Mouse (Mus musculus): ENCODE results near the gene Por. TPM values are rescaled to one million over a fixed set of nuclear protein-coding genes. Genes with fewer than 3 reads are reported as not detected.

The Por gene
- polyA plus RNA-seq, 1 experiment from 2014 or later, result 86.0 TPM

GRCm38 (mm10) chr5:135763526-135763925 is 93.7 kb downstream of the Por start:
- no peaks in the 10 kb centered on the region for H3K4me1 ChIP-seq (replicated peaks)
- H3K27ac ChIP-seq, result no peak overlapping the region
- H3K4me3 ChIP-seq (replicated peaks), result no peak overlapping the region
- no peaks in the 10 kb centered on the region for H3K27me3 ChIP-seq (replicated peaks)
- no peaks in the 10 kb centered on the region for H3K9me3 ChIP-seq
- ATAC-seq, result 0 out of 2 replicates have a peak, but pooled peaks have one; percentile 62
- no peak overlapping the region for H3K9ac ChIP-seq
- WGBS, result 2% methylated on average over 7 of the region's 7 CpGs
- H3K36me3 ChIP-seq, result no peaks in the 10 kb centered on the region
- no peak overlapping the region for H3K4me2 ChIP-seq (replicated peaks)

- ATAC-seq, result no peak
- no peak overlapping the region for H3K9ac ChIP-seq
- H3K27ac ChIP-seq, result no peak overlapping the region
- H3K36me3 ChIP-seq, result no peaks in the 10 kb centered on the region
- WGBS, result 58% methylated on average over 3 of the region's 3 CpGs
- H3K27me3 ChIP-seq (replicated peaks), result 0 out of 2 replicates have a peak, but pooled peaks cover 3% of the 10 kb centered on the region
- no peak overlapping the region for H3K4me3 ChIP-seq (replicated peaks)
- H3K4me2 ChIP-seq (replicated peaks), result no peak overlapping the region
- no peaks in the 10 kb centered on the region for H3K4me1 ChIP-seq (replicated peaks)
- no peaks in the 10 kb centered on the region for H3K9me3 ChIP-seq
These were observed 95.1 kb downstream of the Por start for GRCm38 (mm10) chr5:135764971-135765370.

GRCm38 (mm10) chr5:135772519-135772918 is 102.7 kb downstream of the Por start:
- no peak overlapping the region for H3K4me3 ChIP-seq (replicated peaks)
- no peak overlapping the region for H3K27ac ChIP-seq
- no peaks in the 10 kb centered on the region for H3K36me3 ChIP-seq
- H3K27me3 ChIP-seq (replicated peaks), result 0 out of 2 replicates have a peak, but pooled peaks cover 3% of the 10 kb centered on the region
- no peak overlapping the region for H3K9ac ChIP-seq
- peaks cover 9% of the 10 kb centered on the region; the same call in 1 of the 2 replicates for H3K4me1 ChIP-seq (replicated peaks)
- H3K9me3 ChIP-seq, result no peaks in the 10 kb centered on the region
- 33% methylated on average over 3 of the region's 3 CpGs for WGBS
- H3K4me2 ChIP-seq (replicated peaks), result no peak overlapping the region
- ATAC-seq, result no peak

- no peak overlapping the region for H3K4me2 ChIP-seq (replicated peaks)
- H3K9me3 ChIP-seq, result no peaks in the 10 kb centered on the region
- H3K4me1 ChIP-seq (replicated peaks), result peaks cover 24% of the 10 kb centered on the region
- H3K4me3 ChIP-seq (replicated peaks), result no peak overlapping the region
- 73% methylated on average over 4 of the region's 4 CpGs for WGBS
- H3K27me3 ChIP-seq (replicated peaks), result no peaks in the 10 kb centered on the region
- no peak overlapping the region for H3K9ac ChIP-seq
- no peak overlapping the region for H3K27ac ChIP-seq
- no peak for ATAC-seq
- no peaks in the 10 kb centered on the region; the same call in 1 of the 2 replicates for H3K36me3 ChIP-seq
These were observed 106.7 kb downstream of the Por start for GRCm38 (mm10) chr5:135776546-135776945.

GRCm38 (mm10) chr5:135777796-135778470 is 108.1 kb downstream of the Por start, which contains the start of gene Styxl1:
Gene Styxl1, minus strand, starts transcription at chr5:135778385.
- peaks cover 27% of the 10 kb centered on the region for H3K4me1 ChIP-seq (replicated peaks)
- H3K9me3 ChIP-seq, result no peaks in the 10 kb centered on the region
- H3K9ac ChIP-seq, result peak within 1 kb of the TSS; percentile 96
- H3K27me3 ChIP-seq (replicated peaks), result no peaks in the 10 kb centered on the region
- ATAC-seq, result peak; percentile 96
- under 1% methylated on average over 45 of the region's 45 CpGs for WGBS
- H3K27ac ChIP-seq, result peak within 1 kb of the TSS; percentile 96
- peak within 1 kb of the TSS; percentile 83 for H3K4me2 ChIP-seq (replicated peaks)
- peaks cover 2% of the 10 kb centered on the region for H3K36me3 ChIP-seq
- peak within 1 kb of the TSS; percentile 83 for H3K4me3 ChIP-seq (replicated peaks)

GRCm38 (mm10) chr5:135778471-135779445 is 108.9 kb downstream of the Por start, which contains the start of gene Mdh2:
Gene Mdh2, plus strand, starts transcription at chr5:135778480.
- peaks cover 9% of the 10 kb centered on the region for H3K36me3 ChIP-seq
- H3K4me3 ChIP-seq (replicated peaks), result peak within 1 kb of the TSS; percentile 83
- under 1% methylated on average over 70 of the region's 70 CpGs for WGBS
- H3K27me3 ChIP-seq (replicated peaks), result no peaks in the 10 kb centered on the region
- peak; percentile 98 for ATAC-seq
- peaks cover 27% of the 10 kb centered on the region for H3K4me1 ChIP-seq (replicated peaks)
- H3K27ac ChIP-seq, result peak within 1 kb of the TSS; percentile 96
- H3K9ac ChIP-seq, result peak within 1 kb of the TSS; percentile 96
- peak within 1 kb of the TSS; percentile 83 for H3K4me2 ChIP-seq (replicated peaks)
- no peaks in the 10 kb centered on the region for H3K9me3 ChIP-seq

GRCm38 (mm10) chr5:135780331-135780730 is 110.5 kb downstream of the Por start:
- Histone ChIP-seq H3K9me3 (no peaks in the 10 kb centered on the region), H3K36me3 (peaks cover 23% of the 10 kb centered on the region), H3K9ac (no peak overlapping the region), H3K4me1 (replicated peaks) (peaks cover 27% of the 10 kb centered on the region), H3K4me2 (replicated peaks) (peak overlapping the region; percentile 72), H3K27me3 (replicated peaks) (no peaks in the 10 kb centered on the region), H3K4me3 (replicated peaks) (peak overlapping the region; percentile 83; the same call in 1 of the 2 replicates), H3K27ac (no peak overlapping the region)
- no peak for ATAC-seq
- WGBS, result 73% methylated on average over 8 of the region's 8 CpGs

GRCm38 (mm10) chr5:135782901-135783300 is 113.1 kb downstream of the Por start:
- no peak for ATAC-seq
- no peak overlapping the region for H3K9ac ChIP-seq
- 69% methylated on average over 4 of the region's 4 CpGs for WGBS
- H3K4me1 ChIP-seq (replicated peaks), result peaks cover 16% of the 10 kb centered on the region
- no peak overlapping the region for H3K4me3 ChIP-seq (replicated peaks)
- no peak overlapping the region for H3K4me2 ChIP-seq (replicated peaks)
- no peak overlapping the region for H3K27ac ChIP-seq
- H3K27me3 ChIP-seq (replicated peaks), result no peaks in the 10 kb centered on the region
- H3K36me3 ChIP-seq, result peaks cover 49% of the 10 kb centered on the region
- no peaks in the 10 kb centered on the region for H3K9me3 ChIP-seq

Other genes starting within 250 kb of the Por start
- gene Hip1, start 124.9 kb upstream of the Por start, polyA plus RNA-seq (2015; fragmentation: Nextera tagmentation; extraction: Ambion mirVana), result 20.1 and 20.9 TPM in 2 replicates
- gene Ccl26, start 106.5 kb upstream of the Por start, polyA plus RNA-seq (2015; fragmentation: Nextera tagmentation; extraction: Ambion mirVana), result not detected in 2 replicates
- 19.0 and 22.5 TPM in 2 replicates for gene Ccl24, start 97.0 kb upstream of the Por start, polyA plus RNA-seq (2015; fragmentation: Nextera tagmentation; extraction: Ambion mirVana)
- 33.9 and 42.3 TPM in 2 replicates for gene Rhbdd2, start 37.4 kb upstream of the Por start, polyA plus RNA-seq (2015; fragmentation: Nextera tagmentation; extraction: Ambion mirVana)
- 44.8 and 52.8 TPM in 2 replicates for gene Tmem120a, start 74.4 kb downstream of the Por start, polyA plus RNA-seq (2015; fragmentation: Nextera tagmentation; extraction: Ambion mirVana)
- 0.24 and 0.30 TPM in 2 replicates for gene Styxl1, start 108.4 kb downstream of the Por start, polyA plus RNA-seq (2015; fragmentation: Nextera tagmentation; extraction: Ambion mirVana)
- gene Mdh2, start 108.4 kb downstream of the Por start, polyA plus RNA-seq (2015; fragmentation: Nextera tagmentation; extraction: Ambion mirVana), result 688 and 736 TPM in 2 replicates
- gene Srrm3, start 136.9 kb downstream of the Por start, polyA plus RNA-seq (2015; fragmentation: Nextera tagmentation; extraction: Ambion mirVana), result 2.7 and 3.7 TPM in 2 replicates
- gene Hspb1, start 217.9 kb downstream of the Por start, polyA plus RNA-seq (2015; fragmentation: Nextera tagmentation; extraction: Ambion mirVana), result 113 and 116 TPM in 2 replicates

Measured in intestine, embryonic 15.5 days (tissue).